Mouse (Mus musculus): ENCODE results near the gene 4930535I16Rik.

- TF ChIP-seq CTCF (IDR thresholded peaks at IDR 0.05; ENCODE audit: extremely low read depth, insufficient read depth, insufficient read length, insufficient replicate concordance) (no peak), POLR2A (IDR thresholded peaks at IDR 0.05; ENCODE audit: low read depth, low read length) (no peak)
These were observed 1.0 kb upstream of the 4930535I16Rik start for GRCm38 (mm10) chr4:123918851-123919250.
